Mouse (Mus musculus): ENCODE measurements around the gene Fam32a. TPM values are rescaled to one million over a fixed set of nuclear protein-coding genes. Genes with fewer than 3 reads are reported as not detected.
A peak's percentile ranks its signal among the peaks of the same experiment; 100 is the strongest.

The Fam32a gene
- total RNA-seq, 2 experiments from 2014 or later, result 59.0 to 60.9 TPM

DNA sequence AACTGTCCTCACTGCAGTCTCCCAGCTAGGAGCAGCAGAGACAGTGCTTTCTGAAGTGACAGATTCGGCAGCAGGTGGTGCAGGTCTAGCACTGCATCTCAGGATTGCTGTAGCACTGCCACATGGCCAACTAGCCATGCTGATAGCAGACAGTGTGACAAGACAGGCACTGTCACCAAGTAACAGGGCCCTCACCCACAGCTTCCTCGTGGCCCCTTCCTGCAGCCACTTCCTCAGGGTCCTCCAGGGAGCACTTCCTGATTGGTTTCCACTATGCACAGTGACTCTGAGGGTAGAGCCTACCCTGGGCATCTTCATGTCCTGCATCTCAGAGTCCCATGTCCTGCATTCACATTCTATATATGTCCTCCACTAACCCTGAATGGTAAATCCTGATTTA lies 25.1 kb downstream of the Fam32a start:
- DNase-seq (ENCODE audit: extremely low spot score in 1 of 2, low spot score in 2 of 2), result no peak
- intact Hi-C loops (cut with DNase I), result loop anchor here (5.0 kb wide), 1 partner anchor 67 kb away; no protein-coding TSS in a partner anchor
- no peak for TF ChIP-seq CTCF (IDR thresholded peaks at IDR 0.05)
- no peak overlapping the region for H3K4me3 ChIP-seq
- H3K27ac ChIP-seq, result no peak overlapping the region

DNA sequence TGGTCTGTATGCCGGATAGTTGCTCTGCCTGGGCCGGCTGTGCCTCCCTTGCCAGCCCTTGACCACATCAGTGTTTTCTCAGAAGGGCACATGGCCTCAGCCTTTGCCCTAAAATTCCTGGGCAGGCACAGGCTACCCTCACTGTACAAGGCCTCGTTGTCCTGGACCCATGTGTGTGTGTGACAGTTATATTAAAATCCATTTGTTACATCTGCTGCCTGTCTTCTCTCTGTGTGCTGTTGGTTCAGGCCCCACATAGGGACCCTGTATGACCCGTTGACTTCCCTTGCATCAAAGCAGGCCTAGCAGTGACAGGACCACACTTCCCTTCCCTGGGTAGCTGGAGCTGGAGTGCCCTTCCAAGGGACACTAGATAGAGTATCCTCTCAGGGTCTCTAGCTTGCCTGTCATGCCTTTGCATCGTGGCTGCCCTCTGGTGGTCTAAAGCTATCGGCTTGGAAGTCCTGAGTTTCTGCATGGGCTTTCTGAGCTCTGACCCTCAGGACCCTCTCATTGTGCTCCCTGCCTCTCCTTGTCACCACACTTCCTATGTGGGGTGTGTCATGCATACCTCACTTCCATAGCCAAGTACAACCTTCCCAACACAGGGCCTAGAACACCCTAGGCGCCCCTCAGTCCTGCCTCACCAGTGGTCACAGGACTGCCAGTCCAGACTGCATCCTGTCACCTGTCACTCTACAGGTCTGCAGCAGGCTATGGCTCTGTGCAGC lies 37.8 kb downstream of the Fam32a start:
- H3K27ac ChIP-seq, result no peak overlapping the region
- H3K4me3 ChIP-seq, result no peak overlapping the region
- intact Hi-C loops (cut with DNase I), result loop anchor here (5.0 kb wide), 1 partner anchor 80 kb away; no protein-coding TSS in a partner anchor
- no peak for DNase-seq (ENCODE audit: extremely low spot score in 1 of 2, low spot score in 2 of 2)
- TF ChIP-seq CTCF (IDR thresholded peaks at IDR 0.05), result peak; percentile 52

DNA sequence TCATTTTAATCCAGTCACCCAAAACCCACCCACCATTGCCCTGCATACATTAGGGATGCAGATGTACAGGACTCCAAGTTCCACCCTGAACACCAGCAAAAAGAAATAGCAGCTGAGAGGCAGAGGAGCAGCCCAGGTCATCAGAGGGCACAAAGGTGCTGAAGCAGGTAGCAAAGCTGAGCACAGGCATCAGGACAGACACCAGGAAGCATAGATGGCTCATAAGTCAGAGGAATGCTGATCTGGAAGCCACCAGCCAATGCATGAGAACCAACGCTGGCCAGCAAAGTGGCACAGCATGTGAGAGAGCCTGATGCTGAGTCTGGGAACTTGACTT lies 38.3 kb downstream of the Fam32a start:
- Histone ChIP-seq H3K4me3 (no peak overlapping the region), H3K27ac (no peak overlapping the region)
- intact Hi-C loops (cut with DNase I), result loop anchor here (5.0 kb wide), 1 partner anchor 81 kb away; no protein-coding TSS in a partner anchor
- DNase-seq (ENCODE audit: extremely low spot score in 1 of 2, low spot score in 2 of 2), result no peak
- TF ChIP-seq CTCF (IDR thresholded peaks at IDR 0.05), result no peak

DNA sequence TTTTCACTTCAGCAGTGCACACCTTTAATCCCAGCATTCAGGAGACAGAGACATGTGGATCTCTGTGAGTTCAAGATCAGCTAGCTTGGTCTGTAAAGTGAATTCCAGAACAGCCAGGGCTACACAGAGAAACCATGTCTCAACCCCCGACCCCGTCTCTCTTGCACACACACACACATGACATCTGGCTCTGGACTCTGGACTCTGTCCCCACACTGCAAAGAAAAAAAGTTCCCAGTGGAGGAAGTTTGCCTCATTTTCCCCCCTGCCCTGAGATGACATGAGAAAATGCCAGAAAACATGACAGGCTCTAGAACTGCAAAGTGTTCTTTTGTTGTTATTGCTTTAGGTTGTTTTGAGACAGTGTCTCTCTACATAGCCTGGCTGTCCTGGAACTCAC lies 40.3 kb downstream of the Fam32a start:
- no peak overlapping the region for H3K27ac ChIP-seq
- DNase-seq (ENCODE audit: extremely low spot score in 1 of 2, low spot score in 2 of 2), result no peak
- H3K4me3 ChIP-seq, result no peak overlapping the region
- intact Hi-C loops (cut with DNase I), result loop anchor here (5.0 kb wide), 1 partner anchor 83 kb away; no protein-coding TSS in a partner anchor
- TF ChIP-seq CTCF (IDR thresholded peaks at IDR 0.05), result no peak

DNA sequence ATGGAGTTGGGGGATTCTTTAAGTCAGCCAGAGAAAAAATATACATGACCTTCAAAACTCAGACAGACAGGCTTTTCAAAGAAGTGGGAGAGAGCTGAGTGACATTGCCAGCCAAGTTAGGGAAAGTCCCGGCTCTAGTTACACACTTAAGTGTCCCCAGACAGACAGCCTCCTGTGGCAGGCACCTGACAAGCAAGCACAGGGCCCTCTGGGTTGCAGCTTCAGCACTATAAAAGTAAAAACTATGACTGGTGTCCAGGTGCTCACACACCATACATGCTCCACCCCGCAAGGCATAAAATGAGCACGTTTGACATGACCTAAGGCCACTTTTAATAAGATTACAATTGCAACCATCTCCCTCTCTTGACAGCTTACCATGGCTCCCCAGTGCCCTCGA lies 41.1 kb downstream of the Fam32a start:
- Histone ChIP-seq H3K27ac (no peak overlapping the region), H3K4me3 (no peak overlapping the region)
- intact Hi-C loops (cut with DNase I), result no loop called here
- no peak for TF ChIP-seq CTCF (IDR thresholded peaks at IDR 0.05)
- no peak for DNase-seq (ENCODE audit: extremely low spot score in 1 of 2, low spot score in 2 of 2)

DNA sequence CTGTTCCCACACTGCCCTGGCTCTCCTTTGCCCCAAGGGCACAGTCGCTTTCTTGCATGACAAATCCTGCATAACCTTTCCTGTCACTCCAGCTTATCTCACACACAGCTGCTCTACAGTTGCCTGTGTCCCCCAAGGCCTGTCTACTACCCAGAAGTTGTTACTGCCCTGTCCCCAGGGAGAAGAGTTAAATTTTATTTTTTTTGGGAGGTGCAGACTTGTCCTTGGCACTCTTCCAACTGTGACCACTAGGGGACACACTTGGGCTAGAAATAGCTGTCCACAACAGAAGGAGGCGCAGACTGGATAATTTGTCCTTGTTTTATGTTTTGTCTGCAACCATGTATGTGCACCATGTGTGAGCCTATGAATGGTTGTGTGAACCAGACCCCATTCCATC lies 41.5 kb downstream of the Fam32a start:
- Histone ChIP-seq H3K27ac (no peak overlapping the region), H3K4me3 (no peak overlapping the region)
- intact Hi-C loops (cut with DNase I), result loop anchor here (1.0 kb wide), 1 partner anchor 105 kb away; no protein-coding TSS in a partner anchor
- peak; percentile 39 to 42 for DNase-seq (ENCODE audit: extremely low spot score in 1 of 2, low spot score in 2 of 2)
- TF ChIP-seq CTCF (IDR thresholded peaks at IDR 0.05), result peak; percentile 69

DNA sequence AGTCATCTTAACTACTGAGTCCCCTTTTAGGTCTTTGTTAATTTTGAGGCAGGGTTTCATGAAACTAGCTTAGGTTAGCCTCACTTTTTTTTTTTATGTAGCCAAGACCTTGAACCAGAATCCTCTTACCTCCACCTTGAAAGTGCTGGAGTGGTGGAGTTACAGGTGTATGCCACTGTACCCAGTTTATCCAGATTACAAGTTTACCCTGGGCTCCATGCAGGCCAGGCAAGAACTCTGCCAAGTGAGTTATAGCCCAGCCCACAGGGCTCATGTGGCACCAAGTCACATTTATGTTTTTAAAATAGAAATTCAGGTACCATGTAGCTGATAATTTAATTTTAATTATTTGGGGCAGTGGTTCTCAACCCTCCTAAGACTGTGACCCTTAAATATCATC lies 41.9 kb downstream of the Fam32a start:
- TF ChIP-seq CTCF (IDR thresholded peaks at IDR 0.05), result no peak
- H3K27ac ChIP-seq, result no peak overlapping the region
- H3K4me3 ChIP-seq, result no peak overlapping the region
- intact Hi-C loops (cut with DNase I), result loop anchor here (1.0 kb wide), 1 partner anchor 105 kb away; no protein-coding TSS in a partner anchor
- DNase-seq (ENCODE audit: extremely low spot score in 1 of 2, low spot score in 2 of 2), result no peak

DNA sequence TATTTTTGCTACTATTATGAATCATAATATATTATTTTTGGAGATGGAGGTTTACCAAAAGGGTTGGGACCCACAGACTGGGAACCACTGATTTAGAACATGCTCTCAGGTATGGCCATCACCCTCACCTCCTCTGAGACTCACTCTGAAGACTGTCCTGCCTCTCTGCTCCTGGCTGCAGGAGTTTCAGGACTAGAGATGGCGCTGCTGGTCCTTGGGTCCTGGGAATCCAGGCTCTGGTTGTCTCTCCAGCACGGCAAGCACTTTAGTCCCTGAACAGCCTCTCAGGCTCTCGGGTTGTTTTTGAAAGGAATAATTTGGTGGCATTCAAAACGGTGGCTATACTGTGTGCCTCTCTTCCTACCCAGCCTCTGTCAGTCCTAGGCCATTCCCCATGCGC lies 42.3 kb downstream of the Fam32a start:
- H3K27ac ChIP-seq, result no peak overlapping the region
- H3K4me3 ChIP-seq, result no peak overlapping the region
- peak; percentile 36 for TF ChIP-seq CTCF (IDR thresholded peaks at IDR 0.05)
- DNase-seq (ENCODE audit: extremely low spot score in 1 of 2, low spot score in 2 of 2), result no peak
- intact Hi-C loops (cut with DNase I), result loop anchor here (1.0 kb wide), 1 partner anchor 104 kb away; no protein-coding TSS in a partner anchor

DNA sequence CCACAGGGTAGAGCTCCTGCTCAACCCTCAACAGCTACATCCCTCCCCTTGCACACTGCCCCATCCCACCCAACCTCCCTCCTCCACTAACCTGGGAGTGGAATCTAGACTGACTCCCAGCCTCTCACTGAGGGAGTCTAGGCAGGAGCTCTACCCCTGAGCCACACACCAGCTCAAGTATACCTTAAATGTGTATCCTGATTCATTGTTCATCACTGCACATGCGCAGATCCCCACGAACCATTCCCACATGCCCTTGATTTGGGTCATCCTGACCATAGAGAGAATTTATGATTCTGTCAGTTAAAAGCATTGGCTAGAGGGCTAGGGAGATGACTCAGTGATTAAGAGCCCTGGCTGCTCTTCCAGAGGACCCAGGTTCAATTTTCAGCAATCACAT lies 43.2 kb downstream of the Fam32a start:
- H3K4me3 ChIP-seq, result no peak overlapping the region
- H3K27ac ChIP-seq, result no peak overlapping the region
- DNase-seq (ENCODE audit: extremely low spot score in 1 of 2, low spot score in 2 of 2), result no peak
- intact Hi-C loops (cut with DNase I), result no loop called here
- no peak for TF ChIP-seq CTCF (IDR thresholded peaks at IDR 0.05)

DNA sequence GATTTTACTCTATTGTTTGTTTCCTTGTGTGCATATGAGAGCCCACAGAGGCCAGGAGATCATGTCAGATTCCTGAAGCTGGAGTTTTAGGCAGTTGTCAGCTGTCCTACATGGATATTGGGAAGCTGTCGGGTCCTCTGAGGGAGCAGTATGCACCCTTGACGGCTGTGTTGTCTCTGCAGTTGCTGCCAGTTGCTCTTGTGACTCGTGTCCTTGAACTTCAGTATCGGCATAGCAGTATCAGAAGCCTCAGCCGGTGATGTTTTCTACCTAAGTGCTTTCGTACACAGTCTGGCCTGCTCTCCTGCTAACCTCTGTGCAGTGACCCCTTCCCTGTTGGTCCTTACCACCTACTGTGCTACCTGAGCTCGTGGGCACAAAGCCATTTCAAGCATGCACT lies 43.9 kb downstream of the Fam32a start:
- H3K27ac ChIP-seq, result no peak overlapping the region
- no peak for TF ChIP-seq CTCF (IDR thresholded peaks at IDR 0.05)
- intact Hi-C loops (cut with DNase I), result no loop called here
- no peak for DNase-seq (ENCODE audit: extremely low spot score in 1 of 2, low spot score in 2 of 2)
- H3K4me3 ChIP-seq, result no peak overlapping the region

DNA sequence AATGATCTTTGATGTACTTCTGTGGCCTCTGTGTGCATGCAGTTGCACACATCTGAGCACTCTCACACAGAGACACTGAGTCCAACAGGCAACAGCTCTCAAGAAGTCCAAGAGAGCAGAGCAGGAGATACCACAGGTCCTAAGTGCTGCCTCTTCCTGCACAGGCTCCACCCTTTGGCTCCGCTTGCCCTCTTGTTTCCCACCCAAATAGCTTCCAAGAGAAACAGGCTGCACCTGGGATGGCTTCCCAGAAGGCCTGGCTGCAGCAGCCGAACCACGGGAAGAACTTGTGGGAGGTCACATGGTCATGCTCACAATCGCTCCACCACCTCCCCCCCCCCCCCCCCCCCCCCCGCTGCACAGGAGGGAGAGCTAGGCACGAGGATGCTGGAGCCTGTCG lies 45.8 kb downstream of the Fam32a start:
- Histone ChIP-seq H3K27ac (no peak overlapping the region), H3K4me3 (no peak overlapping the region)
- intact Hi-C loops (cut with DNase I), result no loop called here
- TF ChIP-seq CTCF (IDR thresholded peaks at IDR 0.05), result no peak
- DNase-seq (ENCODE audit: extremely low spot score in 1 of 2, low spot score in 2 of 2), result no peak

DNA sequence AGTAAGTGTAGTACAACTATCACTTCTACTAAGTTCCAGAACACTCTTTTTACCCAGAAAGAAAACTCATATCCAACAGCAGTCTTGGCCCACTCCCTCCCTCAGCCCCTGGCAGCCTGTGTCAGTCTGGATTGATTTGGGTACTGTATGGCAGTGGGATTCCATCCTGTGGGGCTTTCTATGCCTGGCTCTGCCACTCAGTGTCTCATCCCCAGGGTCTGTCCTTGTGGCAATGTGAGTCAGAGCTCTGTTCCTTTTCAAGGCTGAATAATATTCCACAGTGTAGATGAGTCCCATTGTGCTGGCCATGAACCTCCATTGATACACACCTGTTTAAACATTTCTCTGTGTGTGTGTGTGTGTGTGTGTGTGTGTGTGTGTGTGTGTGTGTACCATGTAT lies 47.1 kb downstream of the Fam32a start:
- no peak for DNase-seq (ENCODE audit: extremely low spot score in 1 of 2, low spot score in 2 of 2)
- TF ChIP-seq CTCF (IDR thresholded peaks at IDR 0.05), result no peak
- H3K27ac ChIP-seq, result no peak overlapping the region
- no peak overlapping the region for H3K4me3 ChIP-seq
- intact Hi-C loops (cut with DNase I), result no loop called here

DNA sequence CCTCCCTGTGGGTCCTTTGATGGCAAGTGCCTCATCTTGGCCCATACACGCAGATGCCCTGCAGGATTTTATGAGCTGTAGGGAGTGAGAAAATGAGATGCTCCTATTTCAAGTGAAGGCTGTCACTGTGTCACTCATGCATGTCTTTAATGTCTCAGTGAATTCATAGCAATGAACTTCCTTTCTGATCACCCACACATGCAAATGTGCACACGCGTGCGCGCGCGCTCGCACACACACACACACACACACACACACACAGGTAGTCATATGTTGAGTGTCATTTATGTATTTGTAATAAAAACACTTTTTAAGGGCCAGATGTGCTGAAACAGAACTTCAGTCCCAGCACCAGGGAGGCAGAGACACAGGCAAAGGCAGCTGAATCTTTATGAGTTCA lies 47.6 kb downstream of the Fam32a start:
- Histone ChIP-seq H3K4me3 (no peak overlapping the region), H3K27ac (no peak overlapping the region)
- DNase-seq (ENCODE audit: extremely low spot score in 1 of 2, low spot score in 2 of 2), result no peak
- no peak for TF ChIP-seq CTCF (IDR thresholded peaks at IDR 0.05)
- intact Hi-C loops (cut with DNase I), result no loop called here

Measured in left cerebral cortex, adult 2 months (tissue).